Mouse (Mus musculus) 416B (cell line): ENCODE measurements at regions not wholly inside any gene's neighbourhood (a gene's known extent, or its start where the extent isn't known, plus 50 kb on each side); places are given as distances from the start of the nearest gene placed in this dataset.
A peak's percentile ranks its signal among the peaks of the same experiment; 100 is the strongest.
"Not testable (repeated sequence)": the region's sequence is repeated elsewhere in the genome, so short reads cannot be mapped to it uniquely, and the experiment has no call there.

ENCODE experiments used
- DNase-seq: peaks from one replicate; pipeline ENCODE4 v3.0.0; 2011; ENCODE audit warnings: low read depth

GRCm38 (mm10) chr14:53427636-53428035 lies 826.3 kb downstream of the Dad1 start:
- DNase-seq, result not testable (repeated sequence)

GRCm38 (mm10) chr14:53416955-53417354 lies 836.9 kb downstream of the Dad1 start:
- peak; percentile 23 for DNase-seq

GRCm38 (mm10) chr14:53407500-53408227 lies 846.2 kb downstream of the Dad1 start:
- peak; percentile 61 for DNase-seq

GRCm38 (mm10) chr14:53390307-53390706 lies 863.6 kb downstream of the Dad1 start:
- not testable (repeated sequence) for DNase-seq

GRCm38 (mm10) chr14:53374591-53374990 lies 879.0 kb upstream of the Olfr1507 start:
- DNase-seq, result peak; percentile 15

- DNase-seq, result not testable (repeated sequence)
Measured at GRCm38 (mm10) chr14:53373777-53374468, 878.4 kb upstream of the Olfr1507 start.

- peak; percentile 13 for DNase-seq
Measured at GRCm38 (mm10) chr14:53369776-53370175, 874.2 kb upstream of the Olfr1507 start.

- DNase-seq, result peak; percentile 28
Measured at GRCm38 (mm10) chr14:53367420-53367819, 871.9 kb upstream of the Olfr1507 start.

- DNase-seq, result peak; percentile 29
Measured at GRCm38 (mm10) chr14:53363995-53364394, 868.4 kb upstream of the Olfr1507 start.

GRCm38 (mm10) chr14:53362054-53362453 lies 866.5 kb upstream of the Olfr1507 start:
- peak; percentile 50 for DNase-seq

- not testable (repeated sequence) for DNase-seq
Measured at GRCm38 (mm10) chr14:53357498-53357897, 861.9 kb upstream of the Olfr1507 start.

- DNase-seq, result not testable (repeated sequence)
Measured at GRCm38 (mm10) chr14:53356783-53357182, 861.2 kb upstream of the Olfr1507 start.

GRCm38 (mm10) chr14:53351457-53351856 lies 855.9 kb upstream of the Olfr1507 start:
- DNase-seq, result peak; percentile 62

- peak; percentile 48 for DNase-seq
Measured at GRCm38 (mm10) chr14:53350780-53351179, 855.2 kb upstream of the Olfr1507 start.

GRCm38 (mm10) chr14:53349111-53349510 lies 853.6 kb upstream of the Olfr1507 start:
- peak; percentile 45 for DNase-seq

- peak; percentile 84 for DNase-seq
Measured at GRCm38 (mm10) chr14:53345568-53345967, 850.0 kb upstream of the Olfr1507 start.

- DNase-seq, result not testable (repeated sequence)
Measured at GRCm38 (mm10) chr14:53343849-53344248, 848.3 kb upstream of the Olfr1507 start.

- not testable (repeated sequence) for DNase-seq
Measured at GRCm38 (mm10) chr14:53339167-53339566, 843.6 kb upstream of the Olfr1507 start.

- not testable (repeated sequence) for DNase-seq
Measured at GRCm38 (mm10) chr14:53337446-53337845, 841.9 kb upstream of the Olfr1507 start.

- DNase-seq, result not testable (repeated sequence)
Measured at GRCm38 (mm10) chr14:53336705-53337104, 841.2 kb upstream of the Olfr1507 start.

- DNase-seq, result not testable (repeated sequence)
Measured at GRCm38 (mm10) chr14:53334451-53334850, 838.9 kb upstream of the Olfr1507 start.

- not testable (repeated sequence) for DNase-seq
Measured at GRCm38 (mm10) chr14:53331153-53331552, 835.6 kb upstream of the Olfr1507 start.

GRCm38 (mm10) chr14:53324367-53324766 lies 828.8 kb upstream of the Olfr1507 start:
- not testable (repeated sequence) for DNase-seq
